23 mouse cellular contexts compared by ENCODE assay signal in genomic region chr16:76754871-76755270, GRCm38 (mm10).
DNase-seq lines count a peak whose midpoint lies in the region; ATAC-seq and TF ChIP-seq lines count a peak whose summit lies in the region.
"Had no signal": no experiment of that assay in that cellular context is flagged by ENCODE, and none has a peak within 500 bp of the region (broad histone marks: within the 10 kb centered on the region; RNA-seq: fewer than 3 reads in every experiment).

No protein-coding gene starts in this region.

- no peaks in the 10 kb centered on the region for H3K9me3 ChIP-seq in lung, embryonic 14.5 days (ENCODE audit: low read depth, low read length)
- no peaks in the 10 kb centered on the region for H3K9me3 ChIP-seq in kidney, embryonic 14.5 days (ENCODE audit: control insufficient read depth, low read length)
- H3K9me3 ChIP-seq: embryonic facial prominence, embryonic 15.5 days; forebrain, embryonic 10.5 days; heart, embryonic 10.5 days; hindbrain, embryonic 12.5 days had no signal

- no peak overlapping the region for H3K4me3 ChIP-seq in lung, embryonic 14.5 days (ENCODE audit: low read depth, low read length)
- no peak overlapping the region for H3K4me3 ChIP-seq in lung, adult 2 months (replicated peaks; ENCODE audit: extremely low read depth, low read depth, low read length)
- H3K4me3 ChIP-seq in kidney, embryonic 14.5 days (ENCODE audit: low read length) = no peak overlapping the region
- H3K4me3 ChIP-seq: embryonic facial prominence, embryonic 15.5 days; erythroblast, embryonic 14.5 days; forebrain, embryonic 10.5 days; gastrocnemius, adult 2 months; heart, embryonic 10.5 days; hindbrain, embryonic 12.5 days had no signal

- peak; percentile 74 for DNase-seq in heart, adult 11 months
- no peak for DNase-seq in heart, adult 9 months (ENCODE audit: low spot score in 2 of 2)
- no peak for DNase-seq in lung, embryonic 14.5 days
- no peak for DNase-seq in lung, adult 2 months
- peak; percentile 55 for DNase-seq in retina, postnatal 1 day
- DNase-seq: adrenal gland, postnatal 10 days; B cell, adult 2 months; cerebellum, adult 11 months; cerebellum, adult 8-10 months; cerebellum, postnatal 14 days; embryo, embryonic 11 days; gastrocnemius, adult 2 months; gastrocnemius, postnatal 25 days; heart, postnatal 10 days; heart, postnatal 4 days had no signal

- H3K27me3 ChIP-seq in lung, embryonic 14.5 days (ENCODE audit: insufficient read depth, low read length) = no peaks in the 10 kb centered on the region
- no peaks in the 10 kb centered on the region for H3K27me3 ChIP-seq in kidney, embryonic 14.5 days (ENCODE audit: control insufficient read depth, insufficient read depth, low read length)
- H3K27me3 ChIP-seq: embryonic facial prominence, embryonic 15.5 days; hindbrain, embryonic 12.5 days had no signal

- H3K4me1 ChIP-seq in lung, embryonic 14.5 days (ENCODE audit: insufficient read depth) = no peaks in the 10 kb centered on the region
- no peaks in the 10 kb centered on the region for H3K4me1 ChIP-seq in lung, adult 2 months (ENCODE audit: control insufficient read depth, insufficient read depth, low read length)
- H3K4me1 ChIP-seq in kidney, embryonic 14.5 days (ENCODE audit: control insufficient read depth, insufficient read depth, low read length) = no peaks in the 10 kb centered on the region
- H3K4me1 ChIP-seq: embryonic facial prominence, embryonic 15.5 days; forebrain, embryonic 10.5 days; heart, embryonic 10.5 days; hindbrain, embryonic 12.5 days had no signal

- 27% methylated on average over 3 of the region's 3 CpGs for WGBS in lung, embryonic 14.5 days
- WGBS in lung, adult 2 months = 30% methylated on average over 3 of the region's 3 CpGs
- 50% methylated on average over 3 of the region's 3 CpGs for WGBS in kidney, embryonic 14.5 days

- H3K36me3 ChIP-seq in lung, embryonic 14.5 days (ENCODE audit: insufficient read depth) = no peaks in the 10 kb centered on the region
- no peaks in the 10 kb centered on the region for H3K36me3 ChIP-seq in kidney, embryonic 14.5 days (ENCODE audit: control insufficient read depth, insufficient read depth, low read length)
- H3K36me3 ChIP-seq: embryonic facial prominence, embryonic 15.5 days; forebrain, embryonic 10.5 days; heart, embryonic 10.5 days; hindbrain, embryonic 12.5 days had no signal

- no peak overlapping the region for H3K9ac ChIP-seq in lung, embryonic 14.5 days
- H3K9ac ChIP-seq in kidney, embryonic 14.5 days (ENCODE audit: low read depth, low read length) = no peak overlapping the region
- H3K9ac ChIP-seq: embryonic facial prominence, embryonic 15.5 days; hindbrain, embryonic 12.5 days had no signal

- TF ChIP-seq CTCF in lung, embryonic 14.5 days (IDR thresholded peaks at IDR 0.05; ENCODE audit: low read depth) = no peak
- no peak for TF ChIP-seq CTCF in lung, adult 2 months (IDR thresholded peaks at IDR 0.05; ENCODE audit: insufficient read depth, low read length)

- H3K4me2 ChIP-seq in lung, embryonic 14.5 days = no peak overlapping the region
- H3K4me2 ChIP-seq in kidney, embryonic 14.5 days (replicated peaks; ENCODE audit: low read depth, low read length) = no peak overlapping the region
- H3K4me2 ChIP-seq: embryonic facial prominence, embryonic 15.5 days; hindbrain, embryonic 12.5 days had no signal

- no peak for TF ChIP-seq POLR2A in lung, adult 2 months (IDR thresholded peaks at IDR 0.05; ENCODE audit: borderline replicate concordance, extremely low read depth, low read depth, low read length)

- peak; percentile 49; the same call in 1 of the 2 replicates for ATAC-seq in lung, embryonic 14.5 days (ENCODE audit: insufficient read depth)
- no peak for ATAC-seq in kidney, embryonic 14.5 days (ENCODE audit: low FRiP score, low TSS enrichment)
- ATAC-seq in CD4-positive, CD25-positive, alpha-beta regulatory T cell, adult 4 months = no peak
- ATAC-seq: forebrain, embryonic 14.5 days had no signal

- H3K27ac ChIP-seq in lung, embryonic 14.5 days (ENCODE audit: low read depth) = no peak overlapping the region
- no peak overlapping the region for H3K27ac ChIP-seq in kidney, embryonic 14.5 days (ENCODE audit: low read depth, low read length)
- H3K27ac ChIP-seq: embryonic facial prominence, embryonic 15.5 days; forebrain, embryonic 10.5 days; gastrocnemius, adult 2 months; heart, embryonic 10.5 days; hindbrain, embryonic 12.5 days had no signal

Comparison
In these comparisons a context has a peak if more than half of its experiments do, and no peak if none do; other contexts are left out.
1. DNase-seq: peak in heart, adult 11 months (single experiment) and retina, postnatal 1 day (single experiment); none in heart, adult 9 months (0 of 2), lung, embryonic 14.5 days (single experiment) and lung, adult 2 months (single experiment).